Mouse (Mus musculus) gastrocnemius, postnatal 36 days (tissue): Measurements from ENCODE around the gene Enox1. TPM values are rescaled to one million over a fixed set of nuclear protein-coding genes. Genes with fewer than 3 reads are reported as not detected.
A peak's percentile ranks its signal among the peaks of the same experiment; 100 is the strongest.
"Not testable (repeated sequence)": the region's sequence is repeated elsewhere in the genome, so short reads cannot be mapped to it uniquely, and the experiment has no call there.

Experiments
- DNase-seq, 2 experiments: peaks; one replicate each; pipeline ENCODE4 v3.0.0; 2022
- intact Hi-C: fragments of 180-260 bp; cut with DNase I; formaldehyde crosslinking; loops from one replicate; pipeline ENCODE4 v1.15.1; 2025
- total RNA-seq, 2 experiments: library from RNA; stranded (reverse); gene quantifications; 2 replicates each; pipeline ENCODE4 v1.2.3; 2021

Gene Enox1
- total RNA-seq, 2 experiments from 2014 or later = 0.57 to 0.89 TPM

DNA sequence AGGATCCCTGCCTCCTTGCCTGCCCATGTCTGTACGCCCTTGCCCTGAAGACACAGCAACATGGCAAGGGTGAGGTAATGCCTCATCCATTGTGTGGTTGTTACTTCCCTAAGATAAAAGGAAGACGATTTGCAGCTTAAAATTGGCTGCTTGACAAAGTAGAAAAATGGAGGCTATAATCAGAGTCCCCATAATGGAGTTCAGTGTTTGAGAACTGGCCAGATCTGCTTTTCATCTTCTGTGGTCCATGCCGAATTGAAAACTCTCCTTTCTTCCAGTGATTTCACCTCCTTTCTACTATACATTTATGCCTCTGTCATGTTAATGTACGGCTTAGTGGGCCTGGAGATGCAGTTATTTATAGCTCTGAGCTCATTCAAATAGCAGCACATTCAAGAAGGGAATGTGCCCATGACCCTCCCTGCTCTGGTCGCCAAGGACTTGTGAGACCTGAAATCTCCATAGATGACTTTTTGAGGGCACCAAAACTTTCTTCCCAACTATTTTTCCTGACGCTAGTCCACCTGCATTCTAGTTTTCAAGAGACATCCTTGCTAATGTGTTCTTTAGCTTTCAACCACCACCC is 343.5 kb downstream of the Enox1 start:
- intact Hi-C loops = no loop called here
- DNase-seq = no peak

DNA sequence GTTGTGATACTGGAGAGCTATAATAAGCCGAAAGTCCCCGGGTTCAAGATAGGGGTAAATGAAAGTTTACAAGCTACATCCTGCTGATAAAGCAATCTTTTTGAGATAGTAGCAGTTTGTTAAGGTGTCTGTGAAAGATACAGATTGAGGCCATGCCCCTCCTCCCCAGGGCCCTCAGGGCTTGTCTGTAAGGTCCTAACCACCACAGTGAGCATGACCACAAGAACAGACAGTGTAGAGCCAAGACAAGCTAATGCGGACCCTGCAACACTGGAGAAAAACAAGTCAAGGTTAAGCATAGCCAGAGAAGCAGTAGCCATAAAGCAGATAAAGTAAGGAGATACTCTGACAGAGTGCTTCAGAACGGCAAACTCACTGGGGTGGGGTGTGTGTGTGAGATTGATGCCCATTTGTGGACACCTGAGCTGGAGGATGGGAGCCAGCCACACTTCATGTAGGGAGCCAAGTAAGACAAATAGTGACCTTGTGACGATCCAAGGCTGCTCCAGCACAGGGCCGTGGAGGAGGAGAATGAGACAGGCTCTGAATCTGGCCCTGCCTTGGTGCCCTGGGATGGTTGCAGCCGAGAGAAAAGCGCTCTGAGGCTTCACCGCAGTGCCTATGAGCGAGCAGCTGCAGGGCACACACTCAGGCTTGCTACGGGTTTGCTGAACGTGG is 348.0 kb downstream of the Enox1 start:
- intact Hi-C loops = no loop called here
- DNase-seq = no peak

- DNase-seq = no peak
- intact Hi-C loops = no loop called here
Measured at GRCm38 (mm10) chr14:77506341-77506740, 349.8 kb downstream of the Enox1 start.

DNA sequence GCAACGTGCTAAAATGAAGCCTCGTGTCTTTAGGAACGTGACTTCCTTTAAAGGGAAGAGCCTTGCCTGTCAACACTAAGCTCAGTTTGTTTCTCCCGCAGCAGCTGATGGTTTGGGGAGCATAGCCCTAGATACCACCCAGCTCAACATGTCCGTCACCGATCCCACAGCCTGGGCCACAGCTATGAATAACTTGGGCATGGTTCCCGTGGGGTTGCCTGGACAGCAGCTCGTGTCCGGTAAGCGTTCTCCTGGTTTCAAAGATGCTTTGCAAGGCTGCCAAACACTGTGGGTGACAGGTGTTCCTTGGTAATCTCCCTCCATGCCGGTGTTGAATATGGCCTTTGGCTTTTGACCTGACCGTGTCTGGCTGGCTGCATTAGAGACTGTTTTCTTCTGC is 351.5 kb downstream of the Enox1 start:
- peak; percentile 14 to 42 for DNase-seq

DNA sequence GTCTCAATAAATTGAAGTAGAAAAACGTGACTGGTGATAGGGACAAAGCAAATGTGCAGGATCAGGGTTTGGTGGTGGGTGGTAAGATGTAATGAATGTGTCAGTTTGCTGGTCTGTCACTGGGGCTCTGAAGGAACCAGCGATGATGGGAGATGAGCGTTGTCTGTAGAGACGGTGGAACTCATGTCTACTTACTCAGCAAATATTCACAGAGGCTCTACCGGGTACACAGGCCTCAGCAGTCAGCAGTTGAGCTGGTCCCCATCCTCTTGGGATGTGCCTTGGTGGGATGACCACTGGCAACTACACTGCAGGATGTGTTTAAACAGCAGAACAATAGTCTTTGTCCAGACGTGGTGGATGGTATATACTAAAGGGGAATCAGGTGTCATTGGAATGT is 352.5 kb downstream of the Enox1 start:
- intact Hi-C loops = no loop called here
- no peak for DNase-seq

More for the DNA sequence above, 351.5 kb downstream of the Enox1 start:
- intact Hi-C loops = no loop called here

GRCm38 (mm10) chr14:77509924-77510323 is 353.4 kb downstream of the Enox1 start:
- no peak for DNase-seq
- intact Hi-C loops = no loop called here

DNA sequence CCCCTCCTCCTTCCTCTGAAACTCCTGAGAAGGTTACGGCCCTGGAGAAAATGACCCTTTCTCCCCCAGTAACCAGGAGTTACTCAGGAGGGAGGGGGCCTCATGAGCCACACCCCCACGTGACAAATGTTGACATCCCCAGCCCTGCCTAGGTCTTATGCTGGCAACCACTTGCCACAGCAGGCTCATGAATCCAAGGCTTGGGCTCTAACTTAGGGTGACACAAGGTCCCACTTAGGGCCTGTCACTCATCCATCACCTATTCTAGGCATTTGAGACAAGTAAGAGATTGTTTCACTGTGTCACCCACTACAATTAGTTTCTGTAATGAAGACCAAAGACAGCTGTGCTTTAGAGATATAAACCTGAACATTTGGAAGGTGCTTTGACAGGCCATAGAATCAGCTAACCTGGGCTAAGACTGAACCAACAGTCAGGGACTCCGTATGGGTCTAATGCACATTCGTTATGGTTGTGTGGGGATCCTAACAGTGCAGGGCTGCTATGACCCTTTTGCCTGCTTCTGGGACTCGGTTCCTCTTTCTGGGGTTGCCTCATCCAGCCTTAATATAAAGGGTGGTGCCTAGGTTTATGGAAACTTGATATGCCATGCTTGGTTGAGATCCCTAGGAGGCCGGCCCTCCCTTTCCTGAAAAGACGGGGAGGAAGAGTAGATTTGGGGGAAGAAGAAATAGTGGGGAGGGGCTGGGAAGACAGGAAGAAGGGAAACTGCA is 354.7 kb downstream of the Enox1 start:
- intact Hi-C loops = no loop called here
- DNase-seq = no peak

DNA sequence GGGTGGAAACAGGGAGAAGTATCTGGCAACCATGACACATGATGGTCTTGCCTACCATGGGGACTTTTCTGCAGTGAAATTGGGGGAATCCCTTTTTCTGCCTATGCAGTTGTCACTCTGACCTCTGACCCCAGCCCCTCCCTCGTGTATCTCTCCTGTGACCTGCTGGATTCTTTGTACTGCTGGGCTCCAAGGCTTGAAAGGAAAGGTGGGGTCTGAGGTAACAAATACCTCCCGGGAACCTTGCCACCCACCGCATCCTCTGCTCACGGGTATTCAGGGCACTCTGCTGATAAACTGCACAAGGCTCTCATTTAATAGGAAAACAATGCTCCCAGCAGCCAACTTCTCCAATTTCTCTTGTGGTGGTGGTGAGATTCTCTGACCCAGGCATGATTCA is 361.5 kb downstream of the Enox1 start:
- no peak for DNase-seq
- intact Hi-C loops = no loop called here

DNA sequence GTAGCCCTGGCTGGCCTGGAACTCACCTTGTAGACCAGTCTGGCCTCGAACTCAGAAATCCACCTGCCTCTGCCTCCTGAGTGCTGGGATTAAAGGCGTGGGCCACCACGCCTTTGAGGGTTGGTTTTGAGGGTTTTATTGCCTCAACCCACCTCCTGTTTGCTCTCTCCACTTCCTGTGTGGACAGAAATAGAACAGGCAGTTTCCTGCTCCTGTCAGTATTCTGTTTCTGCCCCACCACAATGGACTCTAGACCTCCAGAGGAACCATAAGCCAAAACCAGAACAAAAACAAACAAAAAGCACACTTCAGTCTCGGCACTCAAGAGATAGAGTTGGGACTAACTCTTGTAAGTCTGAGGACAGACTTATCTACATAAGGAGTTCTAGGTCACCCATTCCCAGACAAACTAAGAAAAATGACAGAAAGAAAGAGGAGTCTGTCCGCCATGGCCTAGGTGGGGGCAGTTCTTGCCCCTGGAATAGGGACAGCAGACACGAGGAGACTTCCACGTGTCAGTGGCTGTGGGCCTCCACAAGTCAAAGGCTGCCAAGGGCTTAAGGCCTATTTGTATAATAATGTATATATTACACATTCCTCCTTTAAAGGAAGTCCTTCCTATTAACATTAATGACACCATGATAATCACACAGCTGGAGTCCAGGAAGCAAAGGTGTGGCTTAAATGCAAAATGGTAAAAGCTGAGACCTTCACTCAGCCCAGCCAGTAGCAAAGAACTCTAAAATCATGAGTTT is 362.6 kb downstream of the Enox1 start:
- intact Hi-C loops = no loop called here
- no peak for DNase-seq

DNA sequence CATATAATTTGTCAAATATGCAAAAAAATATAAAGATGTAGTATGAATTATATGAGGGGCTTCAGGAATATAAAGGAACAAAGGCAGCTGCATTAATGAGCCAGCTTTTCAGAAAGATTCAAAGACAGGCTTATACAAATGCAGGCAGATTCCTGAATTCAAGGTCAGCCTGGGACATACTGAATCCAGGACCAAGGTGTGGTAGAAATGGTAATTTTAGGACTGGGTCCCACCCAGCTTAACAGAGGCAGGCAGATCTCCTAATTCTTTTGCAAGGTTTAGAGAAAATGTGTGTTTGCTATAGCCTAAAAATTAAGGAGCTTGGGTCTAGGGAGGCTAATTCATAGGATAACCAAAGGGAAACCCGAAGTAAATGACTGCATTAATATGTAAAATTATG is 363.1 kb downstream of the Enox1 start:
- intact Hi-C loops = no loop called here
- DNase-seq = no peak

DNA sequence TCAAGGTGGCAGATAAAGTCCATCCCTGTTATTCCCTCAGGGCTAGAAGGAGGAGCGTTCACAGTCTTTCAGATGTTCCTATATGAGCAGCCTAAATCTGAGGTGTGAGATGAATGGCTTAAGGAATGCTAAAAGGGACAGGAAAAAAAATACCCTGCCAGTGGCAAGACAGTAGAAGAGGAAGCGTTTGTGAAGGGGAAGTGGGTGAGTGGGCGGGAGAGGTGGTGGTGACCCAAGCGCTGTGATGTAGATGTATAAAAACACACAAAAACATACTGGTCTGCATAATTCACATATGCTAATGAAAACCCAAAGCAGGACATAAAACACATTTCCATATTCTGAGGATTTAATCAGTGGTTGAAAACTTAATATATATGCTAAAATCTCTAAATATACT is 367.7 kb downstream of the Enox1 start:
- no peak for DNase-seq
- intact Hi-C loops = no loop called here

DNA sequence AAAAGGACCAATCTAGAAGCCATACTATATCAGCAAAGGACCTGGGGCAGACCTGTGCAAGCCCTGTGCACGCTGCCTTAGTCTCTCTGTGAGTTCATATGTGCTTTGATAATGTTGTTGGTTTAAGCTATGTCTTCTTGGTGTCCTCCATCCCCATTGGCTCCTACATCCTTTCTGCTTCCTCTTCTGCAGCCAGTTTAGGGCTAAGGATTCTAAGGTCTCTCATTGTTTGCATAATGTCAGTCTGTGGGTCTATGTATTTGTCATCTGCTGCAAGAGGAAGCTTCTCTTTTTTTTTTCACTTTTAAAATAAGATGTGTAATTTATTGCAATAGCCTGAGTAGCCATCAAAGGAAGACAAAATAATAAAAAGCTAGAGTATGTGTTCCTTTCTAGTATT is 369.7 kb downstream of the Enox1 start:
- DNase-seq = no peak
- intact Hi-C loops = no loop called here

GRCm38 (mm10) chr14:77529201-77529600 is 372.6 kb downstream of the Enox1 start:
- intact Hi-C loops = no loop called here
- no peak for DNase-seq

DNA sequence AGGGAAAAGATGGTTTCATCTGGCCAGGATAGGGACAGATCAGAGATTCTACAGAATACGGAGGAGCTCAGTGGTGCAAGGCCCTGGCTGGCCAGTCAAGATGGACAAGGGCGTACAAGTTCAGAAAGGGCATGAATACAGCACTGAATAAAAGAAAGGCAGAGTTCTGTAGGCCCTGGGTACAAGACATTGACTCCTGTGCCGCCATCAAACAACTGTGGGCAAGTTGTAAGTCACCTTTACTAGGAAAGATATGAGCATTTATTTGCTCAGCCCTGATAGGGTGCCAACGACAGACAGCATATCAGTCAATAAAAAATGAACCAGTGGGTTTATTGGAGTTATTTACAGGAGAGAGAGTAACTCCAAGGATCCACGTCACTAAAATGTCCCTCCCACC is 373.1 kb downstream of the Enox1 start:
- DNase-seq = no peak
- intact Hi-C loops = loop anchor here (10.0 kb wide), 1 partner anchor 385 kb away; no protein-coding TSS in a partner anchor

DNA sequence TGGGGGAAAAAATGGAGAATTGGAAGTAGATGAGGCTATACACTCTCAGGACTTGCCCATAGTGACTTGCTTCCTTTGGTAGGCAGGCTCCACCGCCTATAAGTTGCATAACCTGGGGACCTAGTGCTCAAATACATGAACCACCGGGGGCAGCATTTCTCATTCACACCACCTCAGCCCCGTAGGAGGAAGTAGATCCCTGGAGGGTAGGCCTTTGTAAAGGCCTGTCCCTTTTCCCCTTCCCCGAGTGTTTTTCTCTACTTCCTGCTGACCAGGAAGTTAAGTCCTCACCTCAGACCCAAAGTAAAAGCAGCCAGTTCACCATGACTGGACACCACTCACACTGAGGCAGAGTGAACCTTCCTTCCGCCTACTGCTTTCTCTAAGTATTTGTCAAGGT is 377.1 kb downstream of the Enox1 start:
- intact Hi-C loops = loop anchor here (10.0 kb wide), 1 partner anchor 389 kb away; no protein-coding TSS in a partner anchor

DNA sequence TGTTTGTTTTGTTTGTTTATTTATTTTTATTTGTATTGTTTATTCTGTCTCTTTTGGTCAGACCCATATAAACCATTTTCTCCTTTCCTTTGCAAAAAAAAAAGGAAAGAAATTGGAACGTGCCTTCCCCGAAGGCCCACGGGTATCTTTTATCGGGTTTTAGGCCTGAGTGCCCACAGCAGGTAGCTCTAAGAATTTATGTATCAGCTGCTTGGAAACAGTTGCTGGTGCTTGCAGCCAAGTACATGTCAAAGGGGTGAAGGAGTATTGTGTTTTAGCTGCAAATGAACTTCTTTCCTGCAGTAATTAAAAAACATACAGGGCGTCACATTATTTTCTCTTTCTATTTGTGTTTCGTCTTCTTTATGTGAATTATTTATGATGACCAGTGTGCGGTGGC is 377.6 kb downstream of the Enox1 start:
- intact Hi-C loops = loop anchor here (10.0 kb wide), 1 partner anchor 389 kb away; no protein-coding TSS in a partner anchor
- DNase-seq = no peak

More for the DNA sequence above, 377.1 kb downstream of the Enox1 start:
- no peak for DNase-seq

DNA sequence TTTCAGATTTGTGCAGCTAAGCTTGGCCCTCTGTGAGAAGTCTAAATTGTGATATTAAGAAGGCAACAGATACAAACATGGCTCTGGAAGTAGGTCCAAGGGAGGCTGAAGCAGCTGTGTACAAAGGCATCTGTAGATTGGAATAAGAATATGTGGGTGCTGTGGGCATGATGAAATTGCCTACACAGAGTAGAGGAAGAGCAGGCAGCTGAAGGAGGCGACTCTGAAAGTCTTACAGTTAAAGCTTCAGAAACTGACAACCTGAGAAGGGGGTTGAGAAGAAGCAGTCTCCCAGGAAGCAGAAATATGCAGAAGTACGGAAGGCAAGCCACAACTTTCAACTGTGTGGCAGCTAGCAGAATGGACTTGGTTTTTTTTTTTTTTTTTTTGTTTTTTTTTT is 380.0 kb downstream of the Enox1 start:
- no peak for DNase-seq
- intact Hi-C loops = loop anchor here (10.0 kb wide), 1 partner anchor 392 kb away; no protein-coding TSS in a partner anchor

- intact Hi-C loops = loop anchor here (10.0 kb wide), 1 partner anchor 395 kb away; no protein-coding TSS in a partner anchor
Measured at GRCm38 (mm10) chr14:77539563-77539962, 383.0 kb downstream of the Enox1 start.

DNA sequence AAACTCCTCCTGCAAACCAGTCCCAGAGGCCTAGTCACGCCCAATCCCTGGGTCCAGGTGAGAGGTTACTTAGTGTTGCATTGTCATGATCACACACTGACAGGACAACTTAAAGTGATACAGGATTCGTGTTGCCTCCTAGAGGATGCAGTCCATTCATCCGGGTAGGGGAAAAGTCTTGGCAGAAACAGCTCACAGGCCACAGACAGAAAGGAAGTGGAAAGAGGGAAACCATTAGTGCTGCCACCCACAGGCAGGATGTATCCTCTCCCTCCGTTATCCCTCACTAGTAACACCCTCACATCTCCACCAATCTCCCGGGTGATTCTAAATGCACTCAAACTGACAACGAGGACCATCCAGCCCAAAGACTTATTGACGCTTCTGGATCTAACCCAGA is 385.4 kb downstream of the Enox1 start:
- no peak for DNase-seq
- intact Hi-C loops = no loop called here

More at GRCm38 (mm10) chr14:77539563-77539962, 383.0 kb downstream of the Enox1 start:
- DNase-seq = not testable (repeated sequence)

DNA sequence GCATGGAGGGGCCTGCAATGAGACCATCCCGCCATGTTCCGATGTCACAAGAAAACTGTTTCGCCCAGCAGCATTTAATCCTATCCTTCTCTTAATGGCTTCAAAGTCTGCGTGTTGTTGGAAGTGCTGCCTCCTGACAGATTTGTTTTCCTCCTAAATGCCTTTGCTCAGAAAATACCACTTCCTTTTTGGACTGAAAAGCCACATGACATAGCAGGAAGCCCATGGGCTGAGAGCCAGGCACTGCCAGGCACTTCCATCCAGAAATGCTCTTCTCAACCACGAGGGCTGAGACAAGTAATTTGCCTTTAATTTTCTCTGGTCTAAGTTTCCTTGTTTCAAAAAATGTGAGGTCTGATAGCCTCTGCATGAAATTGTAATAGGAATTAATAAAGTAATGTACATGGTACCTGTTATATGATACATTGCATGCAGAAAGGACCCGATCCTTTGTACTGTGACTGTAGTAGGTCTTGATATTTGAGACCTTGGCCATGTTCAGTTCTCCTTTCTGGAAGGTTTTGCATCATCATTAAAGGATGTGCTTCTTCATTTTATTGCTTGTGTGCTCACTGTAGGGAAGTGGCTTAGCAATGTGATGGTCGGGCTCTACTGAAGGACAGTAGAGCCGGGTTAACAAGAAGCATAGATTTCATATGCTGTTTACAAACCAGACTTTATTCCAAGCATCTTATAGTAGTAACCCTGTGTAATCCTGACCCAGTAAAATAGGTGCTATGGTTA is 390.1 kb downstream of the Enox1 start:
- intact Hi-C loops = no loop called here
- DNase-seq = no peak
